Mouse (Mus musculus): ENCODE data around the gene Prss46. TPM values are rescaled to one million over a fixed set of nuclear protein-coding genes. Genes with fewer than 3 reads are reported as not detected.
A peak's percentile ranks its signal among the peaks of the same experiment; 100 is the strongest.

The Prss46 gene
- polyA plus RNA-seq, 1 experiment: not detected

DNA sequence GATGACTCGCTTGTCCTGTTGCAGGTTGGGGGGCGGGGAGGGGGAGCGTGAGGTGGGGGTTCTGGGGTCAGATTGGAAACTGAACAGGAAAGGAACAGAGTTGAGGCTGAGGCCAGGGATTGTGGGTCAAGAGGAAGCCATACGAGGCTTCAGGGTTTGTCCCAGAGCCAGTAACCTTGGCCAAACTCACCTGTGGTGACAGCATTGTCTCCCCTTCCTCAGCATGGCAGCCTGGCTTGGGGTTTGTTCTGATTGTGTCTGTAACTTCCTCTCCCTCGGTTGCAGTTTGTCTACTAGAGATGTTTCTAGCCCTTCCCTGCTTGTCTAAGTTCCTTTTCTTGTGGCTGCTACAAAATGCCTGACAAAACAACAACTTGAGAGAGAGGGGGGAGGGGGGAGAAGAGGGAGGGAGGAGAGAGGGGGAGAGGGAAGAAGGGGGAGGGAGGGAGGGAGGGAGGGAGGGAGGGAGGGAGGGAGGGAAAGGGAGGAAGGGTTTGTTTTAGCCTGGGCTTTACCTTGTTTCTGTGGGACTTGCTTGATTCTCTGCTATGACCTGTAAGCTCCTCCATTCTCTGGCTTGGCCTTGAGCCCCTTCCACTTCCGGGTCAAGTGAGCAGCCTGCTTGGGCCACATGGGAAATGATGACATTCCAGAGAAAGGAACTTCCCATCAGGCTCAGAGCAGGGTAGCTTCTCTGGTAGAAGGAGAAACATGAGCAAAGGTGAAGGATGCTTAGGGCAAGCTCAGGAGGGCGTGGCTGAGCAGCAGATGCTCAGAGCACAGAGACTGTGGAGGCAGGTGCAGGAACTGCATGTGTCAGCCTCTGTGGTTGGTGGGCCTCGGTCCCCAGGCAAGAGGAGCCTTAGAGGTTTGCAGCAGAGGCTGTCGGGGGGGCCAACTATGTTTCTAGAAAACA, 43.3 kb downstream of the Prss46 start:
- no peak for DNase-seq (ENCODE audit: low read depth)
- TF ChIP-seq POLR2A (IDR thresholded peaks at IDR 0.05; ENCODE audit: borderline replicate concordance, extremely low read depth, insufficient read depth, insufficient read length, poor library complexity, severe bottlenecking) (no peak), CTCF (IDR thresholded peaks at IDR 0.05; ENCODE audit: borderline replicate concordance, extremely low read depth, insufficient read depth, insufficient read length) (no peak)

DNA sequence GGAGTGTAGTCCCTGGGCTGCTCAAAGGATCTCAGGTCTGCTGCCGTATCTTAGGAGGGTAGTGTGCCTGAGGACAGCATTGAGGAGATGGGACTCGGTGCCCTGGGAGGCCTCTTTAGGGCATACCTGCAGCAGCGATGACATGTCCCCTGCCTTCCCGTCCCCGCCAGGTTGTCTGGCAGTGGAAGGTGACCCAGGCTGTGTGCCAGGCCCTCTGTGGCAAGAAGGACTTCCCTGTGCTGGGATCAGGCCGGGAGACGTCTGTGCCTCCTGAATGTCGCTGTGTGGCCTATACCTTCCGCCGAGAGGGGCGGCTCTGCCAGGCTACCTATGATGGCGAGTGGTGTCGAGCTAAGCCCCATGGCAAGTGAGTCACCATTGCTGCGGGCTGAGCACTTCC, 44.6 kb downstream of the Prss46 start:
- TF ChIP-seq POLR2A (IDR thresholded peaks at IDR 0.05; ENCODE audit: borderline replicate concordance, extremely low read depth, insufficient read depth, insufficient read length, poor library complexity, severe bottlenecking): no peak
- TF ChIP-seq CTCF (IDR thresholded peaks at IDR 0.05; ENCODE audit: borderline replicate concordance, extremely low read depth, insufficient read depth, insufficient read length): no peak
- no peak for DNase-seq (ENCODE audit: low read depth)

DNA sequence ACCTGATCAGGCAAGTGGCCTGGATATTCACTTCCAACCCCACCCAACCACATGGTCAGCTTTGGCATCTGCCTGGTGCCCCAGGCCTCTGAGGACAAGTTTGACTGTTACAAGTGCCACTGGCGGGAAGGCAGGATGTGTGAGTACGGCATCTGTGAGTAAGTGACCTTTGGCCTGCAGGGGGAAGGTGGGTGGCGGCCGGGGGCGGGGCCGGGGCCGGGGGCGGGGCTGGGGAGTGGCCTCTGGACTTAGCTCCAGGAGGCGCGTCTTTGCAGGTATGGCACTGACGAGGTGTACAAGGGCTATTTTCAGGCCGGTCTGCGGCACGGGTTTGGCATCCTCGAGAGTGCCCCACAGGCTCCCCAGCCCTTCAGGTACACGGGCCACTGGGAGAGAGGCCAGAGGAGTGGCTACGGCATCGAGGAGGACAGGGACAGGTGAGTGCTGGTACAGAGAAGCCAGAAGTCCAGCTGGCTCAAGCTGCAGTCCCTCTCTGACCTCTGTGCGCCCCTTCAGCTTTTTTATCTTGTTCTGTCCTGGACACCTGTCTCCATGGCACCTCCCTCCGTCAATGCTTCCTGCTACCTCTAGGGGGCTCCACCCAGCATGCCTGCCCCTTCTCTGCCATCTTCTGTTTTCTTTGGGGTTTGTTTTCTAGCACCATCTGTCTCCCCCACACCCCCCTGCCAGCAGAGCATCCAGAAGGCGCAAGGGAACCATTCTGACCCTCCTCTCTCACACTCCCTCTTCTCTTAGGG, 45.9 kb downstream of the Prss46 start:
- no peak for DNase-seq (ENCODE audit: low read depth)
- TF ChIP-seq POLR2A (IDR thresholded peaks at IDR 0.05; ENCODE audit: borderline replicate concordance, extremely low read depth, insufficient read depth, insufficient read length, poor library complexity, severe bottlenecking): no peak
- TF ChIP-seq CTCF (IDR thresholded peaks at IDR 0.05; ENCODE audit: borderline replicate concordance, extremely low read depth, insufficient read depth, insufficient read length): peak; percentile 47; the same call in 1 of the 2 replicates

DNA sequence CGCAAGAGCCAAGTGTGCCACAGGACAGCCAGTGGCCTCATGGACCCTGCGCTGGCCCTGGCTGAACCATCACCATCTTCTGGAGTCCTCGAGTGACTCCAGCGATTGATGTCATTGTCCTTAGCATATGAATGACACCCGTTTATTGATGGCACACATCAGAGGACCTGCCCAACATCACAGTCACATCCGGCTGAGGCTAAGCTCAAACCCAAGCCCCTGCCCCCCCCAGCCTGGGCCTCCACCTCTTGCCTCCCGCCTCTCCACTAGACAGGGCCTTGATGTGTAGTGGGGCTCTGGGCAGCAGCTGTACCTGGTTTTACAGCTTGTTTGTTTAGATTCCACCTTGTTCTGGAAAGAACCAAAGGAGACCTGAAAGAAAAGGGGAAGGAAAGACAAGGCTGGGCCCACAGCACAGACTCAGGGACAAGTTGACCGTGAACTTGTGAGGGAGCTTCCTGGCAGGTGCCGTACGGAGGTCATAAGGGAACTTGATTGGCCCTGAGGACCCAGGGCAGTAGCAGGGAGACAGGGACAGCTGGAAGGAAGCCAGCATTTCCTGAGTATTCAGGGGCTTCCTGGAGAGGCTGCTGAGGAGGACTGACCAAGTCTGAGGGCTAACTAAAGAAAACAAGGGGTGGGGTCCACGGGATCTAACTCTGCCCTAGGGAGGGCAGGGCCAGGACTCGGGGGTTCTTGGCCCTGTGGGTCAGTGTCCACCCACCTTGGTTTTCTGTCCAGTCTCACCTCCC, 46.9 kb downstream of the Prss46 start:
- no peak for TF ChIP-seq CTCF (IDR thresholded peaks at IDR 0.05; ENCODE audit: borderline replicate concordance, extremely low read depth, insufficient read depth, insufficient read length)
- TF ChIP-seq POLR2A (IDR thresholded peaks at IDR 0.05; ENCODE audit: borderline replicate concordance, extremely low read depth, insufficient read depth, insufficient read length, poor library complexity, severe bottlenecking): no peak
- DNase-seq (ENCODE audit: low read depth): no peak

DNA sequence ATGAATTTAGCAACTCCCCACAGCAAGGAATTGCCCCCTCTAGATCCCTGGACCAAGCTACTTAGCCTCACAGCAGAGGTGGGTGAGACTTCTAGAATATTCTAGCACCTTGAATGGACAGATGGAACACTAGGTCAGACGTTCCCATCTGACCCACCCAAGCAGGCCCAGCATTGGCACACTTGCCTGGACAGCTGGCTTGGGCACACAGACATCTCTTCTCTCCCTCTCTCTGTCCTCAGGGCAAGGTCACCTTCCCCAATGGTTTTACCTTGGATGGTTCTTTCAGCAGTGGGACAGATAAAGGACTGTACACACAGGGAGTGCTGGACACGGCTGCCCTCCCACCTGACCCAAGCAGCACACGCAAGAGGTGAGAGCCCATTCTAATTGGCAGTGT, 48.2 kb downstream of the Prss46 start:
- DNase-seq (ENCODE audit: low read depth): no peak
- TF ChIP-seq CTCF (IDR thresholded peaks at IDR 0.05; ENCODE audit: borderline replicate concordance, extremely low read depth, insufficient read depth, insufficient read length) (no peak), POLR2A (IDR thresholded peaks at IDR 0.05; ENCODE audit: borderline replicate concordance, extremely low read depth, insufficient read depth, insufficient read length, poor library complexity, severe bottlenecking) (no peak)

DNA sequence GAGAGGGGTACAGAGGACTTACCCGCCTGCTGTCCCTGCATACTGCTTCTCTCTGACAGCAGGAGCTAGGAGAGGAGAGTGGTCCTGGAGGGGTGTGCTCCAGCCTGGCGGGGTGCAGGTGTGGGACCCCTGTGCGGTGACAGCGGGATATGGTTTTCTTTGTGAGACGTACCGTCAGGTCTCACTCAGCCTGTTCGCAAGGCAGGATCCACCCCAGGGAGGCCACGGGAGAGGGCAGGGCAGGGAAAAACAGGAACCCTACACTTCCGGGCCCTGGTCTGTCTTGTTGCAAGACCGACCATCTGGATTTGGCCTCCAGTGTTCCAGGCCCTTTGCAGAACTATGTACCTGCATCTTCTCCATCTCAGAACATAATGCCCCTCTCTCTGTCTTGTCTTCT, 49.1 kb downstream of the Prss46 start:
- no peak for DNase-seq (ENCODE audit: low read depth)
- TF ChIP-seq POLR2A (IDR thresholded peaks at IDR 0.05; ENCODE audit: borderline replicate concordance, extremely low read depth, insufficient read depth, insufficient read length, poor library complexity, severe bottlenecking): no peak
- no peak for TF ChIP-seq CTCF (IDR thresholded peaks at IDR 0.05; ENCODE audit: borderline replicate concordance, extremely low read depth, insufficient read depth, insufficient read length)

DNA sequence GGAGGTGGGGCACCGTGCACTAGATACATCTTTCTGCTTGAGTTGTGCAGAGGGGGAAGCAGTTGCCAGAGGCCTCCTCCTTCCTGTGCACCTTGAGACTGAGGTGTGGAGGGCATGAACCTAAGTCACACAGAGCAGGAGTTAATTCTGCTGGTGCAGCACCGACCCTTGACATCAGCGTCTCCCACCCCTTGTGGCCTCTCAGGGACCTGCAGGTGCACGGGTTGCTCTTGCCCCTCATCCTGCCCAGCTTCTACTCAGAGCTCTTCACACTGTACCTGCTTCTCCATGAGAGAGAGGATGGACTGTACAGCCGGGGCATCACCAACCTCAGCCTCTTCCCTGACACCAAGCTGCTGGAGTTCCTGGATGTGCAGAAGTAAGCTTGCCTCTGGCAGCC, 51.2 kb downstream of the Prss46 start:
- TF ChIP-seq CTCF (IDR thresholded peaks at IDR 0.05; ENCODE audit: borderline replicate concordance, extremely low read depth, insufficient read depth, insufficient read length): 0 out of 2 replicates have a peak, but pooled peaks have one; percentile 6
- no peak for TF ChIP-seq POLR2A (IDR thresholded peaks at IDR 0.05; ENCODE audit: borderline replicate concordance, extremely low read depth, insufficient read depth, insufficient read length, poor library complexity, severe bottlenecking)
- DNase-seq (ENCODE audit: low read depth): no peak

DNA sequence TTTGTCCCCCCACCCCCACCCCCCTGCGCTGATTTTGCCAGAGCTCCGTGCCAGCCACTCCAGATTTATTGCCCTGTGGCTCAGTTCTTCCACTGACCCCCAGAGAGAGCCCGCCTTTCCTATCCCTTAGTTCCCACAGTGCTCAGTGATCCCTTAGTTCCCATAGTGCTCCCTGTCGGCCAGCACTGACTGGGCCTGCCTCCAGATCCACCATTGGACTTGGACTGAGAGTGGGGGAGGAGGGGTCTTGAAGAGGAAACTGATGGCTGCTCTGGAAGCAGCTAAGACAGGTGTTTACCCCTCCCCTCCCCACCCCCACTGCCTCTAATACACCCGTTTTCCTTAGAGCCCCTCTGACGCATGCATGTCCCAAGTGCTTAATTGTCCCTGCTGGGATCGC, 51.7 kb downstream of the Prss46 start:
- TF ChIP-seq CTCF (IDR thresholded peaks at IDR 0.05; ENCODE audit: borderline replicate concordance, extremely low read depth, insufficient read depth, insufficient read length) (no peak), POLR2A (IDR thresholded peaks at IDR 0.05; ENCODE audit: borderline replicate concordance, extremely low read depth, insufficient read depth, insufficient read length, poor library complexity, severe bottlenecking) (no peak)
- DNase-seq (ENCODE audit: low read depth): peak; percentile 49

DNA sequence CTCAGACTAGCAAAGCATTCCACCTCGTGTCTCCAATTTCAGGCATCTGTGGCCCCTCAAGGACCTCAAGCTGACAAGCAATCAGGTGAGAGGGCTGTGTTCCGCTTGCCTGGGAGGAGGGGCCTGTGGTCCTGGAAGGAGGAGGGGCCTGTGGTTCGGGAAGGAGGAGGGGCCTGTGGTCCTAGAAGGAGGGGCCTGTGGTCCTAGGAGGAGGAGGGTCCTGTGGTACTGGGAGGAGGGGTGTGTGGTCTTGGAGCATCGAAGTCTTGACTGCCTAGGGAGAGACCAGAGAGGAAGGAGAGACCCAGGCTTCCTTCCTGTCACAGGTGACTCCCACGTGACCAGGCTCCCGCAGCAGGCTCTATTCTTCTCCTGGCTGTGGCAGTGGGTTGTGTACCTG, 52.3 kb downstream of the Prss46 start:
- peak; percentile 43 for DNase-seq (ENCODE audit: low read depth)
- TF ChIP-seq CTCF (IDR thresholded peaks at IDR 0.05; ENCODE audit: borderline replicate concordance, extremely low read depth, insufficient read depth, insufficient read length): no peak

DNA sequence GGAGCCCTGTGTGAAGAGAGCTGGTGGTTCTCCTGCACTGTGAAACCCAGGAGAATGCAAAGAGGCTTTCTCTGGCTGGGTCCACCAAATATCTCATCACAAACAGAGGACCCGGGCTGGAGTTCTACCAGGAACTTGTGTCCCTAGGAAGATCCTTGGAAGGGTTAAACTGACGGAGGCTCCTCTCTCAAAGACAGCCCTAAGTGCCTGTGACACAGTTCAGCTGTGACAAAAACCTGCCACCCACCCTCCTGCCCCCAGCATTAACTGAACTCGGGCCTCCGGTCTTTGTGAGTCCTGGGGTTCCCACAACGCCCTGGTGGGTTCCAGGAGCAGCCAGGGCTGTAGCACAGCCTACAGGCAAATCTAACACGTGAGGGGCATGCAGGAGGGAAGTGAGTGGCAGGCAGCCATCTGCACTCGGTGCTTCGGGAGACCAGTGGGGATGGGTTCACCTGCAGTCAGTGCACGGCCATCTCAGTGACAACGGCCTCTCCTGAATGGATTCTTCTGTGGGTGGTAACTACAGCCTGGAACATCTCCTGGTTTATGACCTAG, 55.2 kb downstream of the Prss46 start:
- DNase-seq (ENCODE audit: low read depth): no peak
- no peak for TF ChIP-seq POLR2A (IDR thresholded peaks at IDR 0.05; ENCODE audit: borderline replicate concordance, extremely low read depth, insufficient read depth, insufficient read length, poor library complexity, severe bottlenecking)
- no peak for TF ChIP-seq CTCF (IDR thresholded peaks at IDR 0.05; ENCODE audit: borderline replicate concordance, extremely low read depth, insufficient read depth, insufficient read length)

DNA sequence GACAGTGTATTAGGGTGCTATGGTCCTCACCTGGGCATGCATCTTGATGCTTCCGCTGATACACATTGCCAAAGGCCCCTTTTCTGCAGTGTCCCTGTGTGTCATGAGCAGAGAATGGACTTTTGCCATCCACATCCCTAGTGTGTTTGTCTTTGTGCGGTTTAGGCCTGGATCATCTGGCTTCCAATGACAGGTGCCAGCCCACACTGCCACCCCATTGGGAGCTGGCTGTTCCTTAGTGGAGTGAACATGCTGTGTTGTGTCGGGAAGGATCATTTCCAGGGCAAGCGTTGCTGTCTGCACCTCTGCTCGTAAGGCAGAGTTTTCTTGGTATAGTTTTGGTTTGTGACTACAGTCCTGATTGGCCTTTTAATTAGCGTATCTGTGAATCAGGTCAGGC, 56.9 kb downstream of the Prss46 start:
- no peak for DNase-seq (ENCODE audit: low read depth)
- no peak for TF ChIP-seq POLR2A (IDR thresholded peaks at IDR 0.05; ENCODE audit: borderline replicate concordance, extremely low read depth, insufficient read depth, insufficient read length, poor library complexity, severe bottlenecking)
- TF ChIP-seq CTCF (IDR thresholded peaks at IDR 0.05; ENCODE audit: borderline replicate concordance, extremely low read depth, insufficient read depth, insufficient read length): no peak

Data from brain, embryonic 14.5 days (tissue).